Mouse (Mus musculus) ES-E14 (cell line): ENCODE measurements at regions not wholly inside any gene's neighbourhood (a gene's known extent, or its start where the extent isn't known, plus 50 kb on each side); places are given as distances from the start of the nearest gene placed in this dataset.

Source experiments
- CHD2 ChIP-seq: IDR thresholded peaks from 2 replicates; pipeline ENCODE4 v1.6.1; 2014; ENCODE audit warnings: mild to moderate bottlenecking, low read depth, low read length, inconsistent platforms
- HCFC1 ChIP-seq: IDR thresholded peaks from 2 replicates; pipeline ENCODE4 v1.6.1; 2012; ENCODE audit warnings: low read length, inconsistent platforms, borderline replicate concordance; ENCODE audit not compliant: insufficient read depth
- ZC3H11A ChIP-seq: IDR thresholded peaks from 2 replicates; pipeline ENCODE4 v1.6.1; 2012; ENCODE audit warnings: low read depth, mild to moderate bottlenecking, inconsistent platforms, low read length, borderline replicate concordance
- ZNF384 ChIP-seq: IDR thresholded peaks from 2 replicates; pipeline ENCODE4 v1.6.1; 2012; ENCODE audit warnings: low read depth, low read length, inconsistent platforms

DNA sequence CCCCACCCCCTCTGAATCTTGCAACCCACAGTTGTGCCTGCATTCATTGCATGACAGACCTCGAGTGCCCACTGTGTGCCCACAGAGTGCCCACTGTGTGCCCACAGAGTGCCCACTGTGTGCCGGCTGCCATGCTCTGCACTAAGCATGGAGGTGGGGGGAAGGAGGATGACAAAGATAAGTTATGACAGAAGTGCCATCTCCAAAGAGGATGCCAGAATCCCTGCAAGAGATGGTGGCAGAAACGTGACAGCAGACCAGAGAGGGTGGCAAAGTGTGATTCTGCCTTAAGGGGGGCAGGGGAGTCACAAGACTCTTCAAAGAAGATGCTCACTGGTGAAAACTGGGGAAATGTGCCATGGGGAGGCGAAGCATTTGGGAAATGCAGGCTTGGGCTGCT lies 427.8 kb downstream of the Cd83 start:
- no peak for TF ChIP-seq ZNF384
- no peak for TF ChIP-seq HCFC1
- TF ChIP-seq CHD2, result no peak
- TF ChIP-seq ZC3H11A, result no peak
